ENCODE assay signal across 30 mouse cellular contexts in the genomic region with DNA sequence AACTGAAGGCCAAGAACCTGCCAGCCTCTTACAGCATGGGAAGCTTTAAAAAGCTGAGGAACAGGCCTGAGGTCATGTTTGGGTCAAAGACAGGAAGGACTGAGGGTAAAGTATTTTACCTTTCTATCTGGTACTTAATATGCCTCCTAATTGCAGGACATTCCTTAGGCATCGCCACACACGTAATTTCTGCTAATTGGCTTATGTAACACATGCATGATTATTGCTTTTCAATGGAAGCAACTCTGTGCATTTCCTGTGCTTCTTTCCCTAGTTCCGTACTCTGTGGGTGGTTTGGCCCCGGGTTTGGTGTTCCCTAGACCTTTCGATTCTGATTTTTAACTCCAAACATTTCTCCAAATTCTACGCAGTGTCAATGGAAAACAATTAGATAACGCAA.
DNase-seq lines count a peak whose midpoint lies in the region; ATAC-seq and TF ChIP-seq lines count a peak whose summit lies in the region.
"Had no signal": no experiment of that assay in that cellular context is flagged by ENCODE, and none has a peak within 500 bp of the region (broad histone marks: within the 10 kb centered on the region; RNA-seq: fewer than 3 reads in every experiment).

No protein-coding gene starts in this region.

- ATAC-seq in embryonic facial prominence, embryonic 13.5 days (ENCODE audit: insufficient number of reproducible peaks, insufficient read depth, low FRiP score, low TSS enrichment, low read depth): no peak
- ATAC-seq: forebrain, embryonic 15.5 days; hindbrain, postnatal 0 days; inflammation-experienced regulatory T-cells, adult 6 months; intestine, embryonic 16.5 days; Patski had no signal

- no peaks in the 10 kb centered on the region for H3K27me3 ChIP-seq in E14TG2a.4 (ENCODE audit: insufficient read depth, low read length)
- 0 out of 2 replicates have a peak, but pooled peaks cover 3% of the 10 kb centered on the region for H3K27me3 ChIP-seq in embryonic facial prominence, embryonic 13.5 days
- H3K27me3 ChIP-seq: embryonic facial prominence, embryonic 12.5 days; forebrain, embryonic 15.5 days; heart, embryonic 12.5 days; heart, embryonic 15.5 days; Patski had no signal

- intact Hi-C loops in heart, postnatal 10 days (cut with DNase I): no loop called here

- 46% methylated on average over 7 of the region's 7 CpGs for WGBS in embryonic facial prominence, embryonic 13.5 days

- H3K4me1 ChIP-seq in E14TG2a.4 (replicated peaks; ENCODE audit: low read depth, low read length): peaks cover 93% of the 10 kb centered on the region
- H3K4me1 ChIP-seq in embryonic facial prominence, embryonic 13.5 days: peaks cover 62% of the 10 kb centered on the region

- no peaks in the 10 kb centered on the region for H3K9me3 ChIP-seq in E14TG2a.4 (ENCODE audit: low read length)
- H3K9me3 ChIP-seq in embryonic facial prominence, embryonic 13.5 days: no peaks in the 10 kb centered on the region
- H3K9me3 ChIP-seq: embryonic facial prominence, embryonic 12.5 days; forebrain, embryonic 12.5 days; forebrain, embryonic 15.5 days; heart, embryonic 12.5 days; heart, embryonic 15.5 days had no signal

- H3K27ac ChIP-seq in embryonic facial prominence, embryonic 13.5 days: peak overlapping the region; percentile 7; the same call in 1 of the 2 replicates
- H3K27ac ChIP-seq: embryonic facial prominence, embryonic 12.5 days; forebrain, embryonic 12.5 days; forebrain, embryonic 15.5 days; heart, embryonic 15.5 days; hindbrain, embryonic 14.5 days; hindbrain, postnatal 0 days had no signal

- peaks cover 99% of the 10 kb centered on the region for H3K36me3 ChIP-seq in E14TG2a.4 (ENCODE audit: insufficient read depth, low read length)
- no peaks in the 10 kb centered on the region for H3K36me3 ChIP-seq in embryonic facial prominence, embryonic 13.5 days
- H3K36me3 ChIP-seq: embryonic facial prominence, embryonic 12.5 days; forebrain, embryonic 12.5 days; forebrain, embryonic 15.5 days; heart, embryonic 12.5 days; heart, embryonic 15.5 days had no signal

- DNase-seq in embryo, embryonic 10 days (ENCODE audit: low spot score): peak; percentile 20
- DNase-seq in embryo, embryonic 9.5 days (ENCODE audit: extremely low spot score): no peak
- DNase-seq in Muller cell, postnatal 12 days (ENCODE audit: inconsistent ontology term): peak; percentile 84
- DNase-seq in layer of hippocampus, adult 18-20 months (ENCODE audit: low spot score in 2 of 2): no peak
- no peak for DNase-seq in right cerebral cortex, postnatal 4 days
- no peak for DNase-seq in heart, postnatal 10 days
- DNase-seq: adrenal gland, postnatal 10 days; adrenal gland, postnatal 36 days; cerebellum, adult 11 months; cerebellum, adult 2 months; cerebellum, adult 9-11 months; cerebellum, postnatal 25 days; embryo, embryonic 11 days; gastrocnemius, postnatal 14 days; heart, adult 18-20 months; heart, postnatal 14 days; heart, postnatal 4 days had no signal

- no peak overlapping the region for H3K9ac ChIP-seq in embryonic facial prominence, embryonic 13.5 days
- H3K9ac ChIP-seq: embryonic facial prominence, embryonic 12.5 days; forebrain, embryonic 12.5 days; forebrain, embryonic 15.5 days; heart, embryonic 12.5 days; heart, embryonic 15.5 days; hindbrain, embryonic 14.5 days had no signal

- TF ChIP-seq CTCF in E14TG2a.4 (conservative IDR thresholded peaks at IDR 0.05; ENCODE audit: low read length): no peak

- no peak overlapping the region for H3K4me2 ChIP-seq in embryonic facial prominence, embryonic 13.5 days
- H3K4me2 ChIP-seq: embryonic facial prominence, embryonic 12.5 days; forebrain, embryonic 12.5 days; forebrain, embryonic 15.5 days; heart, embryonic 12.5 days; heart, embryonic 15.5 days; hindbrain, embryonic 14.5 days had no signal

- H3K4me3 ChIP-seq in E14TG2a.4 (replicated peaks; ENCODE audit: low read length): peak overlapping the region; percentile 96
- H3K4me3 ChIP-seq in embryonic facial prominence, embryonic 13.5 days: no peak overlapping the region
- H3K4me3 ChIP-seq: embryonic facial prominence, embryonic 12.5 days; erythroblast, embryonic 14.5 days; forebrain, embryonic 12.5 days; forebrain, embryonic 15.5 days; heart, embryonic 12.5 days; heart, embryonic 15.5 days had no signal

Comparison
In these comparisons a context has a peak if more than half of its experiments do, and no peak if none do; other contexts are left out.
1. DNase-seq: peak in embryo, embryonic 10 days (single experiment) and Muller cell, postnatal 12 days (single experiment); none in embryo, embryonic 9.5 days (single experiment), layer of hippocampus, adult 18-20 months (0 of 2), right cerebral cortex, postnatal 4 days (single experiment) and heart, postnatal 10 days (0 of 2).